Comparison of ENCODE assay signal across 24 mouse cellular contexts in genomic region chr13:31828446-31828845, GRCm38 (mm10). TPM values are rescaled to one million over a fixed set of nuclear protein-coding genes. Genes with fewer than 3 reads are reported as not detected.
DNase-seq lines count a peak whose midpoint lies in the region; ATAC-seq lines count a peak whose summit lies in the region.
"Had no signal": no experiment of that assay in that cellular context is flagged by ENCODE, and none has a peak within 500 bp of the region (broad histone marks: within the 10 kb centered on the region; RNA-seq: fewer than 3 reads in every experiment).

No protein-coding gene starts in this region.

- peaks cover 23% of the 10 kb centered on the region for H3K4me1 ChIP-seq in heart, embryonic 10.5 days
- no peaks in the 10 kb centered on the region for H3K4me1 ChIP-seq in midbrain, embryonic 11.5 days (ENCODE audit: control insufficient read depth, insufficient read depth, low read length)
- no peaks in the 10 kb centered on the region for H3K4me1 ChIP-seq in midbrain, embryonic 16.5 days (ENCODE audit: control insufficient read depth, insufficient read depth, low read length)

- no peaks in the 10 kb centered on the region for H3K9me3 ChIP-seq in heart, embryonic 10.5 days
- no peaks in the 10 kb centered on the region for H3K9me3 ChIP-seq in midbrain, embryonic 11.5 days (ENCODE audit: control insufficient read depth, low read length)
- H3K9me3 ChIP-seq in midbrain, embryonic 16.5 days (replicated peaks; ENCODE audit: control insufficient read depth, low read length, poor library complexity, severe bottlenecking): no peaks in the 10 kb centered on the region
- H3K9me3 ChIP-seq: G1E had no signal

- 79% methylated on average over 4 of the region's 4 CpGs for WGBS in heart, embryonic 10.5 days
- WGBS in midbrain, embryonic 11.5 days: 89% methylated on average over 4 of the region's 4 CpGs
- WGBS in midbrain, embryonic 16.5 days: 93% methylated on average over 4 of the region's 4 CpGs

- no peak overlapping the region for H3K4me3 ChIP-seq in heart, embryonic 10.5 days
- no peak overlapping the region for H3K4me3 ChIP-seq in midbrain, embryonic 11.5 days (ENCODE audit: low read depth, low read length)
- no peak overlapping the region for H3K4me3 ChIP-seq in midbrain, embryonic 16.5 days (ENCODE audit: low read depth, low read length)

- H3K4me2 ChIP-seq in midbrain, embryonic 11.5 days: no peak overlapping the region
- no peak overlapping the region for H3K4me2 ChIP-seq in midbrain, embryonic 16.5 days (ENCODE audit: low read length)

- H3K27me3 ChIP-seq in heart, embryonic 10.5 days (ENCODE audit: insufficient read depth, poor library complexity, severe bottlenecking): peaks cover 44% of the 10 kb centered on the region
- H3K27me3 ChIP-seq in midbrain, embryonic 11.5 days (ENCODE audit: control insufficient read depth, insufficient read depth, low read length): no peaks in the 10 kb centered on the region
- no peaks in the 10 kb centered on the region for H3K27me3 ChIP-seq in midbrain, embryonic 16.5 days (ENCODE audit: control insufficient read depth, insufficient read depth, low read depth, low read length)
- H3K27me3 ChIP-seq: CH12.LX, Patski had no signal

- H3K36me3 ChIP-seq in heart, embryonic 10.5 days: no peaks in the 10 kb centered on the region
- H3K36me3 ChIP-seq in midbrain, embryonic 11.5 days (ENCODE audit: control insufficient read depth, insufficient read depth, low read length): no peaks in the 10 kb centered on the region
- H3K36me3 ChIP-seq in midbrain, embryonic 16.5 days (ENCODE audit: control insufficient read depth, insufficient read depth, low read length): no peaks in the 10 kb centered on the region
- H3K36me3 ChIP-seq: G1E had no signal

- no peak for ATAC-seq in midbrain, embryonic 11.5 days (ENCODE audit: low FRiP score)
- no peak for ATAC-seq in midbrain, embryonic 16.5 days
- ATAC-seq: activated CD4-positive, CD25-positive, alpha-beta regulatory T cell, adult 4 months; CD4-positive, CD25-positive, alpha-beta regulatory T cell, adult 4 months; Patski had no signal

- no peak overlapping the region for H3K9ac ChIP-seq in midbrain, embryonic 11.5 days (ENCODE audit: low read length)
- no peak overlapping the region for H3K9ac ChIP-seq in midbrain, embryonic 16.5 days (ENCODE audit: low read depth, low read length)

- H3K27ac ChIP-seq in heart, embryonic 10.5 days: no peak overlapping the region
- no peak overlapping the region for H3K27ac ChIP-seq in midbrain, embryonic 11.5 days (ENCODE audit: low read depth, low read length)
- no peak overlapping the region for H3K27ac ChIP-seq in midbrain, embryonic 16.5 days (ENCODE audit: low read length)

- DNase-seq in heart, embryonic 10.5 days (ENCODE audit: low spot score): peak; percentile 33
- DNase-seq in heart, postnatal 4 days: no peak
- peak; percentile 8 for DNase-seq in midbrain, embryonic 11.5 days (ENCODE audit: low spot score, missing footprints)
- peak; percentile 55 for DNase-seq in adipocyte (ENCODE audit: low spot score)
- peak; percentile 66 for DNase-seq in fat pad, adult 2 months (ENCODE audit: extremely low read depth, low read depth, low spot score)
- DNase-seq in gastrocnemius, postnatal 25 days: no peak
- DNase-seq in frontal cortex, postnatal 36 days (ENCODE audit: low spot score in 2 of 2): no peak
- DNase-seq: adrenal gland, adult 2 months; adrenal gland, adult 8-10 months; adrenal gland, postnatal 10 days; adrenal gland, postnatal 14 days; adrenal gland, postnatal 25 days; adrenal gland, postnatal 36 days; B cell, adult 2 months; cerebellum, adult 11 months; cerebellum, adult 11-12 months; cerebellum, adult 18-20 months had no signal

RNA-seq across cellular contexts. Expression of gene Foxc1, which starts 22.0 kb away (rescaled TPM):
- 1.4 and 2.0 TPM in 2 replicates for polyA plus RNA-seq in heart, embryonic 10.5 days (2016; fragmentation: Nextera tagmentation; extraction: Ambion mirVana)
- 10 to 100 TPM in 1 of 2 experiments, 1 to 10 TPM in 1; 8.7 to 10.1 TPM for total RNA-seq in heart, postnatal 4 days (2021)
- polyA plus RNA-seq in midbrain, embryonic 11.5 days (2014; fragmentation: Nextera tagmentation; extraction: Ambion mirVana): 6.5 and 7.0 TPM in 2 replicates
- 0.44 and 0.81 TPM in 2 replicates for polyA plus RNA-seq in midbrain, embryonic 16.5 days (2015; fragmentation: Nextera tagmentation; extraction: Ambion mirVana)
- 1 to 10 TPM in 1 of 2 experiments, under 1 TPM in 1; 0.84 to 1.3 TPM for total RNA-seq in gastrocnemius, postnatal 25 days (2021)
- total RNA-seq: CH12.LX, MEL had no signal
- polyA plus RNA-seq: activated CD4-positive, CD25-positive, alpha-beta regulatory T cell, adult 4 months; CD4-positive, CD25-positive, alpha-beta regulatory T cell, adult 4 months; G1E had no signal

Comparison
In these comparisons a context has a peak if more than half of its experiments do, and no peak if none do; other contexts are left out.
1. DNase-seq: peak in heart, embryonic 10.5 days (single experiment), midbrain, embryonic 11.5 days (single experiment), adipocyte (single experiment) and fat pad, adult 2 months (single experiment); none in heart, postnatal 4 days (single experiment), gastrocnemius, postnatal 25 days (single experiment) and frontal cortex, postnatal 36 days (0 of 2).